Mouse (Mus musculus) neutrophil, adult 5-6 weeks (primary cell): ENCODE measurements at regions not wholly inside any gene's neighbourhood (a gene's known extent, or its start where the extent isn't known, plus 50 kb on each side); places are given as distances from the start of the nearest gene placed in this dataset.
A peak's percentile ranks its signal among the peaks of the same experiment; 100 is the strongest.

ENCODE experiments used
- ATAC-seq: fragments of 151-379, 151-347 bp; 2 replicates; pipeline ENCODE4 v1.8.0; 2017; ENCODE audit warnings: mild to moderate bottlenecking, moderate TSS enrichment; ENCODE audit not compliant: insufficient number of reproducible peaks, poor library complexity, low FRiP score, severe bottlenecking; ENCODE audit errors: extremely low read depth

DNA sequence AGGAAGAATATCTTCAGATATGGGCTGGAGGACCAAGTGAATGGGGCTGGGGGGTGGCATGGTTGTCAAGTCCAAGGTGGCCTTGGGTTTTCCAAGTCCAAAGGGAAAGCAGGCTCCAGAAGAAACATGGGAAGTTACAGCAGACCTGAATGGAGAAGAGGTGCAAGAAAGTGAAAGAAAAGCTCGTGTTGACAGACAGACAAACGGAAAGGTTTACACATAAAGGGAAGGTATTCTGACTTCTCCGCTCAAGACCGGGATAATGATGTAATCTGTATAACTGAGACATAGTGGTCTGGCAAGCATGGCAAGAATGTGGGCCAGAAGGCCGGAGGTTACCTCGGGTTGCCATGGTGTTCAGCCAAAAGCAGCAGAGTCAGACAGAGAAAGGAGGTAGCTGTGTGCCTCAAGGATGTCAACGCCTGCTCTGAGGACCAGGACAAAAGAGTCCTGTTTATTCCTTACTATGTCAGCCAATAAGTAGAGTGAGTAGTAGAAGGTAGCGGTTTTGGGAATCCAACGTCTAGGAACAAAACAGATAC lies 50.8 kb upstream of the Elk3 start:
- no peak for ATAC-seq

DNA sequence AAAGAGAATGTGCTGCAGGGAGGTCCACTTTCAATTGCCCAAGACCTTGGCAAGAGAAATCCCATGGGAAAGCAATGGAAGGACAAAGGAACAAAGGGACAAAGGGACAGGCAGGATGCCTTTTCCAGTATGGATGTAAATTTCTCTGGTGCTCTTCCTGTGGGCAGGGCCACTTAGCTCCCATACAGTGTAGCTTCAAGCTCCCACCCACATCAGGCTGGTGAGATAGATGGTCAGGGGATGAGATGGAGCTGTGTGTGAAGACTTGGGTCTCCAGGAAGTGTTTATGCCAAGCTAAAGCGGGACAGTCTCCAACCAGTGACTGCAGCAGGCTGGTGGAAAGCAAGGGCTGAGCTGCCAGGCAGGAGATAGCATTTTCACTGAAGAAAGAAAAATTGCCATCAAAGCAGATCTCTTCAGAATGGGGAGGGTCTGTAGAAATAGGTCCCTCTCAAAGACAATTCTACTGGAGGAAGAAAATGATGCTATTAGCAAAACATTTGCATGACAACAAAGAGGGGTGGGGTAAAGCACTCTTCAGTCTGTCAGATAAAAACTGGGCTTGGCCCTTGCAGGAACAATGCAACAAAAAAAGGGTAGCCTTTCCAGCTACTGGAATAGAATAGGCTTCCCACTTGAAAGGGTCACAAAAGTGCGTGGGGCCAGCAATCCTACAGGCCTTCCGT lies 53.3 kb upstream of the Elk3 start:
- ATAC-seq, result no peak

DNA sequence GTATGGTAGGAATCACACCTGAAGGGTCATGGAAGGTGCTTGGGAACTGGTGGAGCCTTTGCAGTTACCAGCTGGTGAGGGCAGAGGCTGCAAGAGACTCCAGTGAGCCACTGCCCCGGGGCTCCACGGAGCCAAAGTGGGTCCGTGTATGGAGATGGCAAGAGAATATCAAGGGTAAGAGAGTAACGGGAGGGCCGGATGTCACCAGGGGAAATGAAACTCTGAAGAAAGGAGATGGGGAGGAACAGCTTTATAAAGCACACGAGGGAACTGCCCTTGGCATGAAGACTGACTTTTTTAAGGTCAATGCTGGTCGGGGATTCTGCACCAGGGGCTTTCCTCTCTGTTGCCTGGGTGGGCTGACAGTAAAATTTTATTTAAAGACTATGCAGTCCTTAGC lies 53.9 kb upstream of the Elk3 start:
- peak; percentile 68; the same call in 1 of the 2 replicates for ATAC-seq

DNA sequence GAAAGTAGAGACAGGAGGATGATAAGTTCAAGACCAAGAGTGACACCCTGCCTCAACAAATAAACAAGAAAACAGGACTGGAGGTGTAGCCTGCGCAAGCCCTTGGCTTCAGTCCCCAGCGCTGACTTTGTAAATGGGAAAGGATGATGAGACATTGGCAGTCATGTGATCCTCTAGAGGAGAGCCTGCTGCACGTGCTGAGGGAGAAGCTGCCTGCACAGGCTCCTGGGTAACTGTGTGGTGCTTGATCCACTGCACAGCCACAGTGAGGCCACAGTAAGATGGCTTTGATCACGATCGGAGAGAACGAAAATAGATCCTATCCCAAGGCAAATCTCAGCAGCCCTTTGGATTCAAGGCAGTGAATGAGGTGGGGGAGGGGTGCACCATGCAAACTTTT lies 54.4 kb upstream of the Elk3 start:
- ATAC-seq, result no peak

DNA sequence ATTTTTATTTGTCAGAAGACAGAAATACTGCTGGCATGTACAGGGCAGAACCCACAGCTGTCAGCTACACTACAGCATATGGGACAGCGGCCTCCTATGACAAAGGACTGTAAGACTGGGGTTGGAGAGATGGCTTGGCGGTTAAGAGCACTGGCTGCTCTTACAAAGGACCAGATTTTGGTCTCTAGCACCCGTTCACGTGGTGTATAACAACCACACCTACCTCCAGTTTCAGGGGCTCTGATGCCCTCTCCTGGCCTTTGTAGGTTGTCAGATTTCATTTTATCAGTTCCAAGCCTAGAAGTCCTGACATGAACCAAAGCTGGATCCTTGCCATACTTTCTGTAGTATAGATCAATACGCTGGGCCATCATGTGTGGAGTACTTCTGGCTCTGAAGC lies 54.9 kb upstream of the Elk3 start:
- ATAC-seq, result no peak

DNA sequence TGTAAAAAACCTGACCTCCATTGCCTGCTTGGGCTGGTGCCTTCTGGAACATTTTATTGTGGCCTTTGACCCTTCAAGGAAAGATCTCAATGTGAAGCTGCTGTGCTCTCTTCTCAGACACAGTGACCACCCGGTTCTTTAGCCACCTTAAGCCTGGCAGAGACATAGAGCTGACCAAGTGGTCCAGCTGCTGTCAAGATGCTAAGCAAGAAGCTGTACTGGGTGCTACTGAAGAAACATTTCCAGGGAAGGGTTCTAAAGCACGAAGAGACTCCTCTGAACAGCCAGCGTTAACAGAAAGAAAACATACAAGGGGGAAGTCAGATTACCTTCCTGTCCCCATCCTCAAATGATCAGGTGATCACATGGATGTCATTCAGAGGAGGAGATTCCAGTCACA lies 58.8 kb upstream of the Elk3 start:
- no peak for ATAC-seq

DNA sequence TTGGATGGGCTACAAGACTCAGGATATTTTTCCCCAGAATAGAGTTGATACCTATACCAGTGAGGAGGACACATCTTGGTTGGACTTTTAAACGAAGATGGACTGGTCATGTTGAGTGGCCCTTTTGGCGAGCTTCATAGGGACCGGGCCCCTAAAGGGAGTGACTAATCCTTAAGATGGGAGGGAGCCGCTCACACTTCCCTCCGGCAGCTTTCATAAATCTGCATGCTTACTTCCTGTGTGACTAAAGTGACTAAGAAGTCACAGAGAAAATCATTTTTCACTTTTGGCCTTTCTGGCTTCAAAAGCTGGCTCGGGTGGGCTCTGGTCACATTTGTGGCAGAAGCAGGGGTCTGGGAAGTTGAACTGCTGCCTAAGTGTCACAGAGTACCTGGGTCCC lies 59.4 kb upstream of the Elk3 start:
- no peak for ATAC-seq

DNA sequence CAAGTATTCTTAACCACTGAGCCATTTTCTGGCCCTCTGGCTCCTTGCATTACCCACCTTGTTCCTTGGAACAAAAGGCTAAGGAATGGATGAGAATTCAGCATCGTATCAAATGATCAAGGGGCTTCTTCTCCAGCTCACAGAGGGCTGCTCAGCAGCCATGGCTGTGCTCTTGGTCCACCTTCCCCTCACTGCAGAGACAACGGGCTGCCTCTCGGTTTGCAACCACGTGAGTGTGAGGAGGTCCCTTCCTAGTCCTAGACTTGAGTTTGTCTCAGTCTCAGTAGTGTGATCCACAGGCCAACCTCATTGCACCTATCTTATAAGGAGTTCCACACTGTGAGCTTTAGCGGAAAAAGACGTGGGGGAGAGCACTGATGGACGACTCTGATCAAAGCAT lies 61.3 kb upstream of the Elk3 start:
- no peak for ATAC-seq

DNA sequence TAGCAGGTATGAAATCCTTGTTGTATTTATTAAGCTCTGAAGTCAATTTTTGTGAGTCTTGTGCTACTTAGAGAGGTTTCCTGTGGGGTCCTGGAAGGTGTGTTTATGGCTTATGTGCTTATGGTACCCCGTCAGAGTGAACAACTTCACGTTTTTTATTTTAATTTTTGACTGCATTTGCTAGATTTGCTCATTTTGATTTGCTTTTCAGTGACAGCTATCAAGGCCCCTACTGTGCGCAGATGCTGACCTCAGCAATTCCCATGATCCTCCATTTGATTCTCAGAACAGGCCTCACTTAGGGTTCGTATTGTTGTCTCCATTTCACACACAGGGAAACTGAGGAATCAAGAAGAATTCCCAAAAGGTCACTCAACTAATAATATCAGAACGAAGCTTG lies 62.3 kb upstream of the Elk3 start:
- ATAC-seq, result no peak

DNA sequence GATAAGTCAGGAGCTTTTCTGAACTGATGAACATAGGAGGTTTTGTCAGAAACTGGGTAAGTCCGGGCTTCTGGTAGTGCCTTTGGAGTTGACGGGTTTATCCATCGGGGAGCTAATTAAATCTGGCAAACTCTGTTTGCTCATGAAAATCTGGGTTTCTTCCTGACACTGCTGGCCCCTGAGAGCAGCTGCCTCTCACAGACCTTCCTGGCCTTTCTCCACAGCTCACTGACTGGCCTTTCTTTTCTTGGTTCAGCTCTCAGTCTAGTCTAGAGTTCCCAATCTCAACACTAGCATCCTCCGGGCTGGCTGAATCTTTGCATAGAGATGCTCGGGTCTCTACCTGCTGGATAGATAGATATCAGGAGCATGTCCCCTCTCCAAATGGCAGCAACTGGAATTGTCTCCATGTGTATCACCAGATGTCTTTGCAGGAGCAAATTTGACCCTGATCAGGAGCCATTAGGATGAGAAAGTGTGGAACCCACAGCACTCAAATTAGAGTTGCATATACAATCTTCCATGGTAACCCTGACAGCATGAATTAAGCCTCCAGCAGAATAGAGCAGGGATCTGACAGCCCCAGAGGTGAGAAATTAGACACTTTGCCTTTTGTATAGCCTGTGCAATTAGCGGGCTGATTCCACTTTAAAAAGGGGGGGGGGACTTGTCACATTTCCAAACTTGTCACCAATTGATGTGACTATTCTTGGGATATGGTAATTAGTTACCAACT lies 63.2 kb upstream of the Elk3 start:
- no peak for ATAC-seq

DNA sequence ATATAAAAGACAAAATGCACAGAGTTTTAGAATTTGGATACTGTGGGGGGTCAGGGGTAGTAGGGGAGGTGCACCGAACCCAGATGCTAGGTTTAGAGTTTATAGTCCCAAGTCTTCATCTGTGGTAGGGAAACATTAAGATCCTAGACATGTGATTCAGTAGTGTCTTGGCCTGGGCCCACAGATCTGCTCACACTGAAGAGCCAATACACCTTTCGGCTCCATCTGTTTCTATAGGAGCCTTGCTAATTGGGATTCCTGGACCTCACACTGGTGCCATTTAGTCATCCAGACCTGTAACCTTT lies 63.7 kb upstream of the Elk3 start:
- no peak for ATAC-seq

DNA sequence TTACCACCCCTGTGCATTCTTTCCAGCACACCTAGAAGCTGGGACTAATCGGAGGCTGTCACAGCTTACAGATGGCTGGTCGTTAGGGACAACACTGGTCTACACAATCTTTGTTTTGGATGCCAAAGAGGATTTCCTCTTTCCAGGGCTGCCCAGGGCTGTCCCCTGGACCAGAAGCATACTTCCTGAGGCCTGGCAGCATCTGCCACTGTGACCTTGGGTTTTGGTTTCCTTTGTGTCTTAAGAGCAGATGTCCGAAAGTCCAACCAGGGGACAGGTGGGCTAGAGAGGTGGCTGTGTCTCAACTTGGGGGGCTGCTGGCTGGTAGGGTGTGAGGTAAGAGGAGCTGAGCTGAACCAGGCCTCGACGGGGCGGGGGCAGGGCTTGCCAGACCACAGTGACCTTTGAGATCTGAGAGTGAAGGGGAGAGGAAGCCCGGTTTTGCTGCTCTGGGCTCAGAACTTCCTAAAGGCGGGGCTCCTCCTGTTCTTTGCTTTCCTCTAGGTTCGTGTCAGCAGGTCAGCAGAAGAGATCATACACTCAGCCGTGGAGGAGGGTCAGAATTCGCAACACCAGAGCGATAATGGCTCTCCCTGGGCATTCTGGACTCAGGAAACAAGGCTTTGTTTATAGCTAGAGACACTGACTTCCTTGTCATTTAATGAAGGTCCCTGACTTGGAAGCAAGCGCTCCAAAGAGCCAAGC lies 64.2 kb upstream of the Elk3 start:
- peak; percentile 39; the same call in 1 of the 2 replicates for ATAC-seq

DNA sequence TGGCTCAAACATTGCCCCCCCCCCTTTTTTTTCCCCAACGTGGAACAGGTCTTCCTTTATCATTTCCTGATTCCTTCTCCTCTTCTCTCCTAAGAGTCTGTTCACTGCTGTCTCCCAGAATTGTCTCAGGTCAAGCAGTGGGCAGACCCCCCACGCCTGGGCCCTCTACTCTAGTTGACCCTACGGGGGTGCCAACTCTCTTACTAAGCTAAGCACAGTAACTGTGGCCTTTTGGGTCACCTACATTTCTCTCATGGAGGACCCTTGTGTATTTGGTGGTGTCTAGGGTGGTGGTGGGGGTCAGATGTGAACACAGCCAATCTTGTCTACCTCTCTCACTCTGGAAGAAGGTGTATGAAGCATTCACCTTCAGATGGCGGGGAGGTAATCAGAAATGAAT lies 64.8 kb upstream of the Elk3 start:
- no peak for ATAC-seq

DNA sequence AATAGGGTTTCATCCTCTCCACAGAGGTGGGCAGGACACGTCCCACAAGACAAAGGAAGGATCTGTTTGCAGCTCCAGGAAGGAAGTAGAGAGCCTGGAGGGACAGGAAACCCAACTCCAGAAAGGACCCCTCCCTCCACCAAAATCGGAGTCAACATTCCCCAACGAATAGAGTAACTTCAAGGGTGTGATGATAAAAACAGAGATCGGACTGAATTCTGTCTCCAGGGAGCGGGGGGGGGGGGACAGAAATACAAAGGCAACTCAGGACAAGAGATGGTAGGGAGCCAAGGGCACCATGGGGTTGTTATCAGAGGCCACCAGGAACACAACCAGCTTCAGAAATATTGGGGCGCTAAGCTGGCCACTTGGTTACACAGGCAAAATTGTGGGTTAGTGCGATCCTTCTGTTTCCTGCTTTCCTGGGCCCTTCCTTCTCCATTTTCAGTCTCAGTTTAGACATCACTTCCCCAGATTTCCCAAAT lies 65.6 kb upstream of the Elk3 start:
- ATAC-seq, result no peak

DNA sequence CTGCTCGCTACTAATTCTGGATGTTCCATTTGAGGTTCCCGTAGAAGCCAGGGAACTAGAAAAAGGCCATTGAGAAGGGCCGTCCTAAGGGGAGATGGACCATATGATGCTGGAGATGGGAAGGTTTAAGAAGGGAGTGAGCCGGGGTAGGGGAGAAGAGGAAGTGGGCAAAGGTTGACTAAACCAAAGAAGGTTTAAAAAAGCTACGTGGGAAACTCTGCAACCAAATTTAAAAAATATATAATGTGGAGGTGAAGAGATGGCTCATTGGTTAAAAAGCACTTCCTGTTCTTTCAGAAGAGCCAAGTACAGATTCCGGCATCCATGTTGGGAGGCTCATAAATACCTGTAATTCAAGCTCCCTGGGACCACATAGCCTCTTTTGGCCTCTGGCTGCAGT lies 63.9 kb upstream of the Lta4h start:
- ATAC-seq, result 0 out of 2 replicates have a peak, but pooled peaks have one; percentile 6

DNA sequence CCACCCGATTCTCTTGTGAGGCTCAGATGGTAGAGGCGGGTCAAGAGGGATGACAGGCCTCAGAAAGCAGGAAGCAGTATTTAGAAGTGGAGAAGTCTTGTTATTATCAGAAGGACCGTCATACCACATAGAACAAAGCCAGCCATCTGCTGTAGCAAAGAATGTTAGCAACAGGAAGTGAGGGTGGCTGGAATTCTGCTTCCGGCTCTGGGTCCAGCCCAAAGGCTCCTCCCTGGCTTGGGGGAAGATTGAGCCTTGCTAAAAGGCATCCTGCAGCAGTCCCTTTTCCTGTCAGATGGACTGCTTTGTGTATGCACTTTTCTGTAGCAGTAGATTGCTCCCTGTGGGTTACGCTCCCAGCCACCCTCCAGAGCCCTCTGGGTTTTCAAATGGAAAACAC lies 61.9 kb upstream of the Lta4h start:
- no peak for ATAC-seq

DNA sequence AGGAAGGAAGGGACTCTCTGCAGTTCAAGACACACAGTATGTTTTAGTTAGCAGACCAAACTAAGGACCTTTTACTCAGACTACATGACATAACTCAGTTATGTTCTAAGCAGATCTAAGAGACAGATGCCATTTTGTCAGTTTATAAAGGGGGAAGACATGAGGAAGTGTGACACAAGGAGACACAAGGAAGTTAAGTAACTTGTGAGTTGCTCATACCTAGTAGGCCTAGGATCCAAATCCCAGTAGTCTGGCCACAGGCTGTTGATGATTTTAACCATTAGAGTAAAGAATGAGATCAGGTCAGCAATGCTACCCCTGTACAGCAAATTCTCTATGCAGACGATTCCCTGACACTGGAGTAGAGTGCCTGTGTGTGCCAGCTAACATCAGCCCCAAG lies 59.3 kb upstream of the Lta4h start:
- ATAC-seq, result no peak

DNA sequence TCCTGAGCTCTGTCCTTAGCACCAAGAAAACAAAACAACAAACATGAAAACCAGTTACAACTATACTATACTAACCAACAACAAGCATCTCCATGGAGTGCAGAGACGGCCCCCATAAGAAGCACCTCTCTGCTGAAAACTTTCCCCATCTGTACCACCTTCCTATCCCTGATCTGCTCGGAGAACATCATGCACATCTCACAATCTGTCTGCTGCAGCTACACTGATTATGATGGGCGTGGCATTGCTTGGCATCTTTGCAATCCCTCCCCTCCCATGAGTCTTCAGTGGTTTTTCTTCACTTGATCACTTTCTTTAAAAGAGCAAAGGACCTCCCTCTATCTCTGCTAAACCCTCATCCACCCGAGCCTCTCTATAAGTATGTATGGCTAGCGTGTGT lies 55.5 kb upstream of the Lta4h start:
- ATAC-seq, result no peak

DNA sequence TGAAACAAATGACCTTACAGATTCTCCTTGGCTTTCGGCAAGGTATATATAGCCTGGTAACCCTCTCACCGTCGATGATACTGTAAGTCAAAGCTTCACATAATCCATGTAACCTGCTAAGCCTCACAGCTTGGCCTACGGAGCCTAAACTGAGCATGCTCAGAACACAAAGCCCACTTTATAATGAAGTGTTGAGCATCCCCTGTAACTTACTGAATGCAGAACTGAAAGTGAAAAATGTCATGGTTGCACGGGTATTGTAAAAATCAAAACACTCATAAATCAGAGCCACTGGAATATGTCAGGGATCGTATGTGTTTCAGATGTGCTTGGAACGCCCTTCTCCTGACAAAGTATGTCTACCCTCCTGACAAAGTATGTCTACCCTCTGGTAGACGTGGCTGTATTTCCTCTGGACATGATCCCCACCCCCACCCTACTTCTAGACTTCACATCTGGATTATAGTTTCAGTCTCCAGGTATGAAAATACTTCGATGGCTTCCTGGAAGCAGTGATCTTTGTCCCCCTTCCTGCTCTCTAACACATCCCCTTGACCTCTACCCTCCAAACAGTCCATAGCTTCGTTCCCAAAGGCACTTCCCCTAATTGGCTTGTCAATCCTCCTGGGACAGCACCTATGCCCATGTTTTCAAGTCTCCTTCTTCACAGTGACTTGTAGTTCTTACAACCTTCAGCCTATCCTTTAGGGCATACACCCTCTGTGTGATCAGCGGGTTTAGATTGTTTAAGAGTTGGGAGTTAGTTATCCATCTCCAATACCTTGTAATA lies 54.5 kb upstream of the Lta4h start:
- peak; percentile 72; the same call in 1 of the 2 replicates for ATAC-seq
